Mouse (Mus musculus): Measurements from ENCODE around the gene Dpyd.

- TF ChIP-seq POLR2A (IDR thresholded peaks at IDR 0.05; ENCODE audit: borderline replicate concordance, insufficient read depth, low read length) (no peak), CTCF (IDR thresholded peaks at IDR 0.05; ENCODE audit: borderline replicate concordance, insufficient read depth, low read depth, low read length) (no peak)
Observed at GRCm38 (mm10) chr3:119464073-119464472, 902.1 kb downstream of the Dpyd start.

All from cerebellum, adult 2 months (tissue).